Mouse (Mus musculus): ENCODE data around the gene Cabin1.

DNA sequence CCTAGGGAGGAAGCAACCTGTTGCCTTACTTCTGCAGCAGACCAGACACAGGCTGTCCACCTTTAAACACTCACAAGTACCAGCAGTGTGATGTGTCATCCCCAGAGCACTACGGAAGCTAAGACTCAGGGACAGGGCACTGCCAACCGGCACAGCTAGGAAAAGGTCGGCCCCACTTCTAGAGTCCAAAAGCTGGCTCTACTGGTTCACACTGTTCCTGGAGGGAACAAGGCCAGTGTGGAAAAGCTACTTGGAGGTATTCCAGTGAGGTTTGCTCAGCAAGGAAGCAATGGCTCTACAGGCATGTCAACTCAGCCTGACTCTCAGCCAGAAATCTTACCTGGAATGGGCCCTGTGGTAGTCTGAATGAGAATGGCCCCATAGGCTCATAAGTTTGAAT is 23.3 kb downstream of the Cabin1 start:
- TF ChIP-seq CTCF (IDR thresholded peaks at IDR 0.05; ENCODE audit: extremely low read depth, insufficient read depth, insufficient read length, insufficient replicate concordance) (no peak), POLR2A (IDR thresholded peaks at IDR 0.05; ENCODE audit: low read depth, low read length) (no peak)

Measured in spleen, adult 2 months (tissue).